Mouse (Mus musculus): ENCODE measurements around the gene Ttpal.
A peak's percentile ranks its signal among the peaks of the same experiment; 100 is the strongest.
"Not testable (repeated sequence)": the region's sequence is repeated elsewhere in the genome, so short reads cannot be mapped to it uniquely, and the experiment has no call there.

The Ttpal gene

GRCm38 (mm10) chr2:163631715-163632114 lies 29.6 kb downstream of the Ttpal start:
- no peak for DNase-seq

GRCm38 (mm10) chr2:163634211-163634610 lies 32.1 kb downstream of the Ttpal start:
- no peak for DNase-seq

GRCm38 (mm10) chr2:163636057-163636456 lies 33.9 kb downstream of the Ttpal start:
- no peak for DNase-seq

GRCm38 (mm10) chr2:163637655-163638266 lies 35.6 kb downstream of the Ttpal start:
- no peak for DNase-seq

- DNase-seq = no peak
Measured at GRCm38 (mm10) chr2:163640493-163640892, 38.4 kb downstream of the Ttpal start.

DNA sequence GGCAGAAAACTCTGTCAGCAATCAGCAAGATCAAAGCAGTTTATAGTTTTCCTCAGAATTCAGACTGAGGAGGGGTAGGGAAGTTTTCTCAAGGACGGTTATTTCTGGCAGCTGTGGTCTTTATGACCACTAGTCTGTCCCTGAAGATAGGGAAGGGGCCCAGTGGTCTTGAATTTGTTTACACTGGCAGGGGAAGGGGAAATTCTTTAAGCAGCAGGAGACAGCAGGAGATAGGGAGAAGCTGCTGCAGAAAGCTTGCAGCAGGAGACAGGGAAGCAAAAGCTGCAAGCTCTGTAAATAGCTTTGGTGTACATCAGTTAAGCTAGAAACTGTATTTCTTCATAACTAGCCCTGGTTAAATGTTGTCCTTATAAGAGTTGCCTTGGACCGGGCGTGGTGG lies 39.6 kb downstream of the Ttpal start:
- no peak for DNase-seq

DNA sequence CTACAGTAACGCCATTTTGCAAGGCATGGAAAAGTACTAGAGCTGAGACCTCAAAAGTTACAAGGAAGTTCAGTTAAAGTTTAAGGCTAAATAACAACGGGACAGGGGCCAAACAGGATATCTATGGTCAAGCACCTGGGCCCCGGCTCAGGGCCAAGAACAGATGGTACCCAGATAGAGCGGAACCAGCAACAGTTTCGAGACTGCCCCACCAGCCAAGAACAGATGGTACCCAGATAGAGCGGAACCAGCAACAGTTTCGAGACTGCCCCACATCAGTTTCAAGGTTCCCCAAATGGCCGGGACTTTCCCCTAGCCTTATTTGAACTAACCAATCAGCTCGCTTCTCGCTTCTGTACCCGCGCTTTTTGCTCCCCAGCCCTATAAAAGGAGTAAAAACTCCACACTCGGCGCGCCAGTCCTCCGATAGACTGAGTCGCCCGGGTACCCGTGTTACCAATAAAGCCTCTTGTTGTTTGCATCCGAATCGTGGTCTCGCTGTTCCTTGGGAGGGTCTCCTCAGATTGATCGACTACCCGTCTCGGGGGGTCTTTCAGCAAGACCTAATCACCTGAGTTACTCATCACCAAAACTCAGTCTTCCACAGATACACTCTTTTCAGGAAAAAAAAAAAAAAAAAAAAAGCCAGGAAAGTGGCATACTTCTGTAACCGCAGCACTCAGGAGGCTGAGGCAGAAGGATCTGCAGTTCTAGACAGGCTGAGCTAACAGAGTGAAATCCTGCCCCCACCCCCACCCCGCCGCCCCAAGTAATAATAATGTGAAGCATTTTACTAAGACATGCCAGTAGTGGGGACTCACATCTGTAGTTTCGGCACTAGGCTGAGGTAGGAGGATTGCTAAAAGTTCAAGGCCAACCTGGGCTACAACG lies 40.8 kb downstream of the Ttpal start:
- peak; percentile 55 for DNase-seq

GRCm38 (mm10) chr2:163643576-163643971 lies 41.5 kb downstream of the Ttpal start:
- no peak for DNase-seq

- no peak for DNase-seq
Measured at GRCm38 (mm10) chr2:163644047-163644446, 41.9 kb downstream of the Ttpal start.

DNA sequence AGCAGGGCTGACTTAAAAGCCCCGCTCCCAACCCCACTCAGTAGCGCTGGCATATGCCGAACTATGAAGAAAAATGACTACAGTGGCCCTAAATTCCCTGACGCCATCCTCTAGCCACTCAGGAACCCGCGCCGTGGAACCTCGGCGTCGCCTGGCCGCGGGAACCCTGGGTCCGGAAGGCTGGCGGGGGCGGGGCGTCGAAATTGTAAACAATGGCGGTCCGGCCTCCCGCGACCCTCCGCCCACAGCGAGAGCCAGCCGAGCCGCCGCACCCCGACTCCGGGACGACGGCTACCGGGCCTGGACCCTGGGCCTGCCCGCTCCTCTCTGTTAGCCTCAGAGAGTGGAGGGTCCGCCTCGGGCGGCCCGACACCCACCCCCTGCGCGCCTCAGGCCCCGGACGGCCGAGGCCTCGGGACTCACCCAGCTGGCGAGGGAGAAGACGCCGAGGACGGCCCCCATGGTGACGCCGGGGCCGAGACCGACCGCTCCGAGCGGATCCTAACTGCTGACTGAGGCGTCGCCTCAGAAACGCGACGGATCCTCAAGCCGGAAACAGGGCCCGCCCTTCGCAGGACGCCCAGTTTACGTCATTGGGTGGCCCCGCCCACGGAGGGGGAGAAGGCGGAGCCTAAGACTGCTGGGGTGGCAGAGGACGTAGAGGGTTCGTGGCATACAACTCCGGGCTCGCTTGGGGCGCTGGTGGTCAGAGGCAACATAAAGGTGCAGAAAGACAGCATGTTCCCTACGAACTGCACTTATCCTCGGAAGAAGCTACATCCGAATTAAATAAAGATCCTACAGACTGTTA lies 42.7 kb downstream of the Ttpal start, which contains the start of gene Serinc3:
Gene Serinc3 (minus strand): TSS at position 557 of the 811 bp plus-strand sequence.
- DNase-seq = peak; percentile 99

GRCm38 (mm10) chr2:163645700-163646460 lies 43.8 kb downstream of the Ttpal start:
- DNase-seq = no peak

GRCm38 (mm10) chr2:163646461-163647080 lies 44.5 kb downstream of the Ttpal start:
- no peak for DNase-seq

DNA sequence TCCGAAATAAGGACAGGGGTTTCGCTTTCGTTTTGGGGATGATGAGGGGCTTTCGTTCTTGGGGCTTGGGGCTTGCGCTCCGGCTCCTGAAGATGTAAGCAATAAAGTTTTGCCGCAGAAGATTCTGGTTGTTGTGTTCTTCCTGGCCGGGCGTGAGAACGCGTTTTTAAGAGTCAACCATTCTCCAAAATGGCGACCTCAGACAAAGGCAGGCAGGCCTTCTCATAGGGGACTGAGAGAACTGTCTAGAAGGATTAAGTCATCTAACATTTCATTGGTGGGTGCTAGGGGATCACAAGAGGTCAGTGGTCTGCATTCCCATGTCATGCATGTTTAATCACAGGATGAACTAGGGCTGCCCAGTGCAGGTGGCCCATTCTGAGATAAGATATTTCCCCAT lies 53.6 kb downstream of the Ttpal start:
- DNase-seq = not testable (repeated sequence)

GRCm38 (mm10) chr2:163657486-163657885 lies 55.4 kb downstream of the Ttpal start:
- no peak for DNase-seq

DNA sequence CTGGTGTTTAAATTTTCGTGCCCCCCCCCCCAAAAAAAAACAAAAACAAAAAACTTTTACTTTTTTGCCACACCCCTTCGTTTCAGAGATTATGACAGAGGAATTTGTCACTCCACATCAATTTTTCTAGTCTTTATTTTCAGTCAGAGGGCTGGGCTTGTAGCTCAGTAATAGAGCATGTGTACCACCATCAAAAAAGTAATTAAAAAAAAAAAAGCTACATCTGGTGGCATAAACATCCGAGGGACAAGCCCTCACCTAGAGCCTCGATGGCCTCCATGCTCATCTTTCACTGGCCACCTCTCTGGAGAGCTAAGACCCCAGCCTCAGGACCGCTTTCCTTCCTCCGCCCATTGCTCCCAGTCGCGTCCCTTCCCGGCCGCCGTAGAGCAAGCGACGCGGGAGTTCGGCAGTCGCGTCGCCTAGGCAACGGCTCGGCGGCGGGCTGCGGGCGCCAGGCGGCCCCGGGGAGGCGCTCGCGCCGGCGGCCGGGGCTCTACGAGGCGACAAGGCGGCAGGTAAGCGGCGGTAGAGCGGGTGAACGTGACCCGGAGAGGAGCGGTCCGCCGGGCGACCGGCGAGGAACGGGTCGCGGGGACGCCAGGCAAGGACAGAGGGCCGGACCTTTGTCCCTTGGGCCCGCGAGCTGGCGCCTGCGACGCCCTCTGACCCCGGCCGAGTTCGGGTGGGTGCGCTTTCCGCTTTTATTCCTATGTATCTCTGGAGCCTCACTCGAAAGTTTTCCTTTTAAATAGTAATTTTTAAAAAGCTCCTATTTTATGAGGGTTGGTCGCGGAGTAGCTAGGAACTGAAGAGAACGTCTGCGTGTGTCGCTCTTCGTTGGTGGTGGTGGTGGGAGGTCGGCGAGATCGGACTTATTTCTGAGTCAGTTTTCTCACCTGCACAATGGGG lies 56.1 kb downstream of the Ttpal start, which contains the start of gene Pkig:
Gene Pkig (plus strand): TSS at position 412 of the 912 bp plus-strand sequence.
- DNase-seq = peak; percentile 90 to 92

GRCm38 (mm10) chr2:163658941-163659340 lies 56.8 kb downstream of the Ttpal start:
- DNase-seq = peak; percentile 41 to 43

DNA sequence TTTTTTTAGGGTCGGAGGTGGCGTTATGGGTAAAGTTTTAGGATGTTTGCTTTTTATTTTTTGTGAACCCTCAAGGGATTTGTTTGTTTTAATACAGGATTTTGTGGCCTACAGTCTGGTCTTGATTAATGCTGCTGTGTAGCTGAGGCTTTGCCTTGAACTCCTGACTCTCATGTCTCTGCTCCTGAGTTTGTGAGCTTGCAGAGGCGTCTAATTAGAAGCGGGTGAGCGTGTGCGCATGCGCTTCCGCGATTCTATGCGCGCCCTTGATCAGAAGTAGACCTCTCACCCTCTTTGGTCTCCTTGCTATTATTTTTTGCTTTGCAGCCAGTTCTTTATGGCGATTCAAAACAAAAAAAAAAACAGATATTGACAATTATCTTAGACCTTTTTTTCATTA lies 57.3 kb downstream of the Ttpal start:
- no peak for DNase-seq

DNA sequence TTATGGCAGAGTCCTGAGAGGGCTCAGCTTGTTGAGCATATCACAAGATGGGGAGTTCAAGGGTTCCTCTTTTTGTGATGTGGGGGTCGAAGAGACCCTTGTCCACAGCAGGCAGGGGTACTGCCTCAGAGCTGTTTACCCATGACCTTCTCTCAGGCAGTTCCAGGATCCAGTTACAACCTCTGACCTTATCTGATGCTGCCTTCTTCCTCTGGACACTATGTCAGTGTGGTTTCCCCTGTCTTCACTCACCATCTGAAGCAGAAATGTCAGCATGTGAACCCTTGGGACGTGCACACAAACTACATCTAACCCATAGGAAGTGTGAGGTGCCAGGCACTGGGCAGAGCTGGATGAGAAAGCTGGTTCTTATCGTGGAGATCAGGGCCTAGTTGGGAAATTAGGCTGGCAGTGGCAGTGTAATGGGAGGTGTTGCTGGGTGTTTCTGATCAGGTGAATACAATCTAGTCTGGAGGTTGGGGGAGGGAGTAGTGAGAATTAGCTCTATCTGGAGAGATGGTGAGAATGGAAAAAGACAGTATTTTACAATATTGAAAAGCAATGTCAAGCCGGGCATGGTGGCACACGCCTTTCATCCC lies 58.1 kb downstream of the Ttpal start:
- DNase-seq = no peak

DNA sequence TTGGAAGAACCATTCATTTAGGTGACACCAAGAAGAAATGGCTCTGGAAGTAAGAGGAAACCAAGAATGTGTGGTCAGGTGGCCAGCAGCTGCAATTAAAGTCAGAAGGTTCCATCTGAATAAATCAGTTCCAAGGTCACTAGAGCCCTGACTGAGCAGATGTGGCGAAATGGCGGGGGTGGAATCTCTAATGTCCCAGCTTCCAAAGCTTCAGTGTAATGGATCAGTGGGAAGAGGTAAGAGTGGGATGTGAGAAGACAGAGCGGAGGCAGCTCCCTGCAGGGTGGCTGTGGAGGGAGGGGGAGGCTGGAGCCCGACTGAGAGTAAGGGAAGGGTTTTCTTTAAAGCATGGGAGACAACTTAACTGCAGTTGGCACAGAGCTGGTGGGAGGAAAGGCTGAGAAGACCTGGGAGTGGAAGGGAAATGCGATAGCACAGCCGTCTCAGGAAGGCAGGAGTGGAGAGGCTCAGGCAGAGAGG lies 59.3 kb downstream of the Ttpal start:
- DNase-seq = no peak

DNA sequence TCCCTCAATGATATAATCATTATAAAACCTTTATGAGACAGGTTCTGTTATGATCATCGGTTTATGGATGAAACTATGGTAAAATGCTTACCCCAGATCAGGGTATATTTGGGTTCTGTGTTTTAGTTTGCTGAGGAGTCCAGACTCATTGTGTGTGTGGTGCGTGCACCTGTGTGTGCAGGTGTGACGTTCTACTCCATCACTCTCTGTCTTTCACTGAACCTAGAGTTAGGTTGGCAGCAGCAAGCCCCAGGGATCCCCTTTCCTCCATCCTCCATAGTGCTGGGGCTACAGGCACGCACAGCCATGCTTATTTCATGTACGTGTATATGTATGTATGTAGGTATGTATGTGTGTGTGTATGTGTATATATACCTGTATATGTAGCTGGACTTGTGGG lies 60.0 kb downstream of the Ttpal start:
- DNase-seq = no peak

Measured in cerebellum, postnatal 14 days (tissue).